Mouse (Mus musculus) inflammation-experienced regulatory T-cells, adult 6 months (primary cell): ENCODE measurements around the gene Scarb1. TPM values are rescaled to one million over a fixed set of nuclear protein-coding genes. Genes with fewer than 3 reads are reported as not detected.
"Not testable (repeated sequence)": the region's sequence is repeated elsewhere in the genome, so short reads cannot be mapped to it uniquely, and the experiment has no call there.

Source experiments
- ATAC-seq: one replicate; pipeline ENCODE4 v1.8.0; 2017
- polyA plus RNA-seq, 3 experiments: library from polyadenylated mRNA; unstranded; fragments of 100-300 nt; shearing (Covaris generic); gene quantifications; one replicate each; pipeline ENCODE4 v1.2.1; 2017

The Scarb1 gene
- 10 to 100 TPM in 1 of 3 experiments, 1 to 10 TPM in 2; 3.7 to 11.8 (median 6.6) TPM for polyA plus RNA-seq

GRCm38 (mm10) chr5:125340547-125341262, at the start of gene Scarb1:
Gene Scarb1, minus strand, starts transcription at chr5:125341094.
- ATAC-seq, result peak; percentile 77

- peak; percentile 14 for ATAC-seq
Observed at GRCm38 (mm10) chr5:125389579-125390441, 48.9 kb upstream of the Scarb1 start, which contains the start of gene Ubc. Gene Ubc, minus strand, starts transcription at chr5:125390202.

GRCm38 (mm10) chr5:125389131-125389578, 48.3 kb upstream of the Scarb1 start, which contains the start of gene Gm10382:
Gene Gm10382, plus strand, starts transcription at chr5:125389322.
- ATAC-seq, result peak; percentile 65

- no peak for ATAC-seq
Observed at GRCm38 (mm10) chr5:125388358-125389092, 47.6 kb upstream of the Scarb1 start.

- not testable (repeated sequence) for ATAC-seq
Observed at GRCm38 (mm10) chr5:125387295-125387694, 46.4 kb upstream of the Scarb1 start.

GRCm38 (mm10) chr5:125385215-125385940, 44.5 kb upstream of the Scarb1 start:
- no peak for ATAC-seq

- no peak for ATAC-seq
Observed at GRCm38 (mm10) chr5:125384512-125385214, 43.8 kb upstream of the Scarb1 start.

GRCm38 (mm10) chr5:125383637-125384420, 42.9 kb upstream of the Scarb1 start:
- ATAC-seq, result no peak

- peak; percentile 54 for ATAC-seq
Observed at GRCm38 (mm10) chr5:125382673-125383558, 42.0 kb upstream of the Scarb1 start.

GRCm38 (mm10) chr5:125381954-125382672, 41.2 kb upstream of the Scarb1 start:
- ATAC-seq, result no peak

- no peak for ATAC-seq
Observed at GRCm38 (mm10) chr5:125378919-125379318, 38.0 kb upstream of the Scarb1 start.

- no peak for ATAC-seq
Observed at GRCm38 (mm10) chr5:125377214-125377613, 36.3 kb upstream of the Scarb1 start.

GRCm38 (mm10) chr5:125375871-125376270, 35.0 kb upstream of the Scarb1 start:
- peak; percentile 56 for ATAC-seq

- no peak for ATAC-seq
Observed at GRCm38 (mm10) chr5:125372027-125372426, 31.1 kb upstream of the Scarb1 start.

GRCm38 (mm10) chr5:125370950-125371693, 30.2 kb upstream of the Scarb1 start:
- ATAC-seq, result no peak

GRCm38 (mm10) chr5:125368568-125368967, 27.7 kb upstream of the Scarb1 start:
- peak; percentile 77 for ATAC-seq

- ATAC-seq, result no peak
Observed at GRCm38 (mm10) chr5:125368156-125368555, 27.3 kb upstream of the Scarb1 start.
